Mouse (Mus musculus) G1E (cell line): Measurements from ENCODE around the gene Qpct.

Experiments
- CTCF ChIP-seq: IDR thresholded peaks from 2 replicates; pipeline ENCODE4 v1.5.1; 2012; ENCODE audit warnings: low read depth, low read length, inconsistent platforms, mixed read lengths
- GATA1 ChIP-seq: IDR thresholded peaks from 2 replicates; pipeline ENCODE4 v1.6.1; 2012; ENCODE audit warnings: borderline replicate concordance, low read length, inconsistent platforms, mixed read lengths
- TAL1 ChIP-seq: conservative IDR thresholded peaks from 2 replicates; pipeline ENCODE4 v1.6.1; 2012; ENCODE audit warnings: low read depth, low read length, inconsistent platforms, mixed read lengths

GRCm38 (mm10) chr17:79069019-79069418, 17.3 kb downstream of the Qpct start:
- TF ChIP-seq CTCF (no peak), GATA1 (no peak), TAL1 (no peak)
